Mouse (Mus musculus): ENCODE measurements at regions not wholly inside any gene's neighbourhood (a gene's known extent, or its start where the extent isn't known, plus 50 kb on each side); places are given as distances from the start of the nearest gene placed in this dataset.

- no peak for TF ChIP-seq POLR2A (IDR thresholded peaks at IDR 0.05; ENCODE audit: insufficient read depth, low read depth, low read length)
- no peak for TF ChIP-seq CTCF (IDR thresholded peaks at IDR 0.05; ENCODE audit: insufficient read depth, low read depth, low read length)
- Histone ChIP-seq H3K4me1 (ENCODE audit: control insufficient read depth, insufficient read depth, low read length) (no peaks in the 10 kb centered on the region), H3K27ac (ENCODE audit: insufficient read depth, low read depth, low read length) (no peak overlapping the region), H3K4me3 (ENCODE audit: insufficient read depth, low read depth, low read length) (no peak overlapping the region)
- WGBS, result 96% methylated on average over 6 of the region's 6 CpGs
Observed at GRCm38 (mm10) chr6:51161149-51161548, 271.3 kb upstream of the Nfe2l3 start.

- WGBS, result 48% methylated on average over 14 of the region's 14 CpGs
- Histone ChIP-seq H3K27ac (ENCODE audit: insufficient read depth, low read depth, low read length) (no peak overlapping the region), H3K4me3 (ENCODE audit: insufficient read depth, low read depth, low read length) (no peak overlapping the region), H3K4me1 (ENCODE audit: control insufficient read depth, insufficient read depth, low read length) (no peaks in the 10 kb centered on the region)
- TF ChIP-seq CTCF (IDR thresholded peaks at IDR 0.05; ENCODE audit: insufficient read depth, low read depth, low read length) (no peak), POLR2A (IDR thresholded peaks at IDR 0.05; ENCODE audit: insufficient read depth, low read depth, low read length) (no peak)
Observed at GRCm38 (mm10) chr6:51162208-51163082, 270.0 kb upstream of the Nfe2l3 start.

- H3K4me3 ChIP-seq (ENCODE audit: insufficient read depth, low read depth, low read length), result no peak overlapping the region
- WGBS, result 68% methylated on average over 5 of the region's 5 CpGs
- TF ChIP-seq POLR2A (IDR thresholded peaks at IDR 0.05; ENCODE audit: insufficient read depth, low read depth, low read length) (no peak), CTCF (IDR thresholded peaks at IDR 0.05; ENCODE audit: insufficient read depth, low read depth, low read length) (no peak)
- no peaks in the 10 kb centered on the region for H3K4me1 ChIP-seq (ENCODE audit: control insufficient read depth, insufficient read depth, low read length)
- H3K27ac ChIP-seq (ENCODE audit: insufficient read depth, low read depth, low read length), result no peak overlapping the region
Observed at GRCm38 (mm10) chr6:51163266-51163665, 269.2 kb upstream of the Nfe2l3 start.

- WGBS, result 92% methylated on average over 4 of the region's 4 CpGs
- H3K4me1 ChIP-seq (ENCODE audit: control insufficient read depth, insufficient read depth, low read length), result no peaks in the 10 kb centered on the region
- H3K4me3 ChIP-seq (ENCODE audit: insufficient read depth, low read depth, low read length), result no peak overlapping the region
- TF ChIP-seq POLR2A (IDR thresholded peaks at IDR 0.05; ENCODE audit: insufficient read depth, low read depth, low read length) (no peak), CTCF (IDR thresholded peaks at IDR 0.05; ENCODE audit: insufficient read depth, low read depth, low read length) (no peak)
- no peak overlapping the region for H3K27ac ChIP-seq (ENCODE audit: insufficient read depth, low read depth, low read length)
Observed at GRCm38 (mm10) chr6:51163882-51164281, 268.6 kb upstream of the Nfe2l3 start.

- TF ChIP-seq POLR2A (IDR thresholded peaks at IDR 0.05; ENCODE audit: insufficient read depth, low read depth, low read length) (no peak), CTCF (IDR thresholded peaks at IDR 0.05; ENCODE audit: insufficient read depth, low read depth, low read length) (no peak)
Observed at GRCm38 (mm10) chr6:51167028-51167427, 265.4 kb upstream of the Nfe2l3 start.

GRCm38 (mm10) chr6:51168048-51168447 is 264.4 kb upstream of the Nfe2l3 start:
- Histone ChIP-seq H3K27ac (ENCODE audit: insufficient read depth, low read depth, low read length) (no peak overlapping the region), H3K4me3 (ENCODE audit: insufficient read depth, low read depth, low read length) (no peak overlapping the region), H3K4me1 (ENCODE audit: control insufficient read depth, insufficient read depth, low read length) (no peaks in the 10 kb centered on the region)
- 18% methylated on average over 11 of the region's 11 CpGs for WGBS
- TF ChIP-seq CTCF (IDR thresholded peaks at IDR 0.05; ENCODE audit: insufficient read depth, low read depth, low read length) (peak; percentile 58), POLR2A (IDR thresholded peaks at IDR 0.05; ENCODE audit: insufficient read depth, low read depth, low read length) (no peak)

More at GRCm38 (mm10) chr6:51167028-51167427, 265.4 kb upstream of the Nfe2l3 start:
- no peak overlapping the region for H3K27ac ChIP-seq (ENCODE audit: insufficient read depth, low read depth, low read length)
- 82% methylated on average over 5 of the region's 5 CpGs for WGBS
- H3K4me1 ChIP-seq (ENCODE audit: control insufficient read depth, insufficient read depth, low read length), result no peaks in the 10 kb centered on the region
- H3K4me3 ChIP-seq (ENCODE audit: insufficient read depth, low read depth, low read length), result no peak overlapping the region

- 39% methylated on average over 38 of the region's 38 CpGs for WGBS
- TF ChIP-seq POLR2A (IDR thresholded peaks at IDR 0.05; ENCODE audit: insufficient read depth, low read depth, low read length) (no peak), CTCF (IDR thresholded peaks at IDR 0.05; ENCODE audit: insufficient read depth, low read depth, low read length) (no peak)
Observed at GRCm38 (mm10) chr6:51168775-51169695, 263.4 kb upstream of the Nfe2l3 start.

GRCm38 (mm10) chr6:51169971-51170411 is 262.5 kb upstream of the Nfe2l3 start:
- H3K27ac ChIP-seq (ENCODE audit: insufficient read depth, low read depth, low read length), result no peak overlapping the region

More at GRCm38 (mm10) chr6:51168775-51169695, 263.4 kb upstream of the Nfe2l3 start:
- no peaks in the 10 kb centered on the region for H3K4me1 ChIP-seq (ENCODE audit: control insufficient read depth, insufficient read depth, low read length)
- H3K4me3 ChIP-seq (ENCODE audit: insufficient read depth, low read depth, low read length), result no peak overlapping the region
- H3K27ac ChIP-seq (ENCODE audit: insufficient read depth, low read depth, low read length), result no peak overlapping the region

More at GRCm38 (mm10) chr6:51169971-51170411, 262.5 kb upstream of the Nfe2l3 start:
- Histone ChIP-seq H3K4me3 (ENCODE audit: insufficient read depth, low read depth, low read length) (no peak overlapping the region), H3K4me1 (ENCODE audit: control insufficient read depth, insufficient read depth, low read length) (no peaks in the 10 kb centered on the region)
- TF ChIP-seq POLR2A (IDR thresholded peaks at IDR 0.05; ENCODE audit: insufficient read depth, low read depth, low read length) (no peak), CTCF (IDR thresholded peaks at IDR 0.05; ENCODE audit: insufficient read depth, low read depth, low read length) (no peak)
- WGBS, result 19% methylated on average over 22 of the region's 22 CpGs
